23 mouse cellular contexts compared by ENCODE assay signal in genomic region chr5:136057085-136057484, GRCm38 (mm10). TPM values are rescaled to one million over a fixed set of nuclear protein-coding genes. Genes with fewer than 3 reads are reported as not detected.
DNase-seq lines count a peak whose midpoint lies in the region; ATAC-seq and TF ChIP-seq lines count a peak whose summit lies in the region.
"Had no signal": no experiment of that assay in that cellular context is flagged by ENCODE, and none has a peak within 500 bp of the region (broad histone marks: within the 10 kb centered on the region; RNA-seq: fewer than 3 reads in every experiment).

No protein-coding gene starts in this region.

- H3K27ac ChIP-seq in heart, embryonic 16.5 days (ENCODE audit: low read length), result no peak overlapping the region
- H3K27ac ChIP-seq in heart, embryonic 10.5 days, result no peak overlapping the region
- peak overlapping the region; percentile 53; the same call in 1 of the 2 replicates for H3K27ac ChIP-seq in midbrain, embryonic 10.5 days (replicated peaks)
- no peak overlapping the region for H3K27ac ChIP-seq in midbrain, embryonic 16.5 days (ENCODE audit: low read length)
- no peak overlapping the region for H3K27ac ChIP-seq in limb, embryonic 11.5 days (replicated peaks; ENCODE audit: low read depth, low read length)
- no peak overlapping the region for H3K27ac ChIP-seq in stomach, postnatal 0 days (replicated peaks)
- H3K27ac ChIP-seq: forebrain, embryonic 15.5 days; liver, embryonic 13.5 days; lung, embryonic 15.5 days; midbrain, embryonic 13.5 days had no signal

- no peaks in the 10 kb centered on the region for H3K36me3 ChIP-seq in heart, embryonic 16.5 days (ENCODE audit: control insufficient read depth, insufficient read depth)
- H3K36me3 ChIP-seq in heart, embryonic 10.5 days, result no peaks in the 10 kb centered on the region
- H3K36me3 ChIP-seq in midbrain, embryonic 10.5 days, result no peaks in the 10 kb centered on the region
- no peaks in the 10 kb centered on the region for H3K36me3 ChIP-seq in midbrain, embryonic 16.5 days (ENCODE audit: control insufficient read depth, insufficient read depth, low read length)
- no peaks in the 10 kb centered on the region for H3K36me3 ChIP-seq in limb, embryonic 11.5 days (ENCODE audit: control insufficient read depth, insufficient read depth, low read length)
- no peaks in the 10 kb centered on the region for H3K36me3 ChIP-seq in stomach, postnatal 0 days (ENCODE audit: control insufficient read depth, insufficient read depth, low read length)
- H3K36me3 ChIP-seq: forebrain, embryonic 15.5 days; liver, embryonic 13.5 days; lung, embryonic 15.5 days; midbrain, embryonic 13.5 days had no signal

- DNase-seq in heart, embryonic 10.5 days (ENCODE audit: low spot score), result no peak
- DNase-seq in midbrain, embryonic 10.5 days (ENCODE audit: low spot score), result no peak
- DNase-seq in limb, embryonic 11.5 days (ENCODE audit: low spot score), result no peak
- no peak for DNase-seq in stomach, postnatal 0 days (ENCODE audit: low spot score)
- DNase-seq in natural killer cell, adult 2 months (ENCODE audit: low spot score in 2 of 2), result no peak
- DNase-seq in thymus, postnatal 25 days, result no peak
- DNase-seq: adrenal gland, postnatal 25 days; cerebellum, adult 11 months; cerebellum, postnatal 10 days; gastrocnemius, postnatal 14 days; heart, adult 18-20 months; liver, embryonic 13.5 days; spleen, adult 18-20 months; thymus, postnatal 36 days had no signal

- no peak overlapping the region for H3K9ac ChIP-seq in heart, embryonic 16.5 days (ENCODE audit: low read length)
- no peak overlapping the region for H3K9ac ChIP-seq in midbrain, embryonic 16.5 days (ENCODE audit: low read depth, low read length)
- H3K9ac ChIP-seq in limb, embryonic 11.5 days (ENCODE audit: low read length), result peak overlapping the region; percentile 9; the same call in 1 of the 2 replicates
- H3K9ac ChIP-seq in stomach, postnatal 0 days (ENCODE audit: low read length), result peak overlapping the region; percentile 31; the same call in 1 of the 2 replicates
- H3K9ac ChIP-seq: forebrain, embryonic 15.5 days; liver, embryonic 13.5 days; lung, embryonic 15.5 days; midbrain, embryonic 13.5 days had no signal

- H3K4me1 ChIP-seq in heart, embryonic 16.5 days (ENCODE audit: control insufficient read depth, insufficient read depth, low read length), result no peaks in the 10 kb centered on the region; the same call in 1 of the 2 replicates
- H3K4me1 ChIP-seq in heart, embryonic 10.5 days, result peaks cover 9% of the 10 kb centered on the region
- H3K4me1 ChIP-seq in midbrain, embryonic 10.5 days, result peaks cover 21% of the 10 kb centered on the region
- no peaks in the 10 kb centered on the region for H3K4me1 ChIP-seq in midbrain, embryonic 16.5 days (ENCODE audit: control insufficient read depth, insufficient read depth, low read length)
- H3K4me1 ChIP-seq in limb, embryonic 11.5 days (ENCODE audit: control insufficient read depth, insufficient read depth, low read length), result no peaks in the 10 kb centered on the region
- H3K4me1 ChIP-seq in stomach, postnatal 0 days (replicated peaks; ENCODE audit: control insufficient read depth, insufficient read depth), result peaks cover 4% of the 10 kb centered on the region
- H3K4me1 ChIP-seq: liver, embryonic 13.5 days had no signal

- H3K4me2 ChIP-seq in heart, embryonic 16.5 days (ENCODE audit: low read depth, low read length), result no peak overlapping the region
- H3K4me2 ChIP-seq in midbrain, embryonic 16.5 days (ENCODE audit: low read length), result no peak overlapping the region
- no peak overlapping the region for H3K4me2 ChIP-seq in limb, embryonic 11.5 days (ENCODE audit: low read depth, severe bottlenecking)
- H3K4me2 ChIP-seq in stomach, postnatal 0 days (replicated peaks; ENCODE audit: low read depth), result peak overlapping the region; percentile 27
- H3K4me2 ChIP-seq: forebrain, embryonic 15.5 days; liver, embryonic 13.5 days; lung, embryonic 15.5 days; midbrain, embryonic 13.5 days had no signal

- peaks cover 7% of the 10 kb centered on the region for H3K27me3 ChIP-seq in heart, embryonic 16.5 days (ENCODE audit: control insufficient read depth, insufficient read depth, low read length)
- H3K27me3 ChIP-seq in heart, embryonic 10.5 days (ENCODE audit: insufficient read depth, poor library complexity, severe bottlenecking), result peaks cover 50% of the 10 kb centered on the region
- H3K27me3 ChIP-seq in midbrain, embryonic 10.5 days (ENCODE audit: low read depth, poor library complexity, severe bottlenecking), result peaks cover 20% of the 10 kb centered on the region; the same call in 1 of the 2 replicates
- H3K27me3 ChIP-seq in midbrain, embryonic 16.5 days (ENCODE audit: control insufficient read depth, insufficient read depth, low read depth, low read length), result no peaks in the 10 kb centered on the region
- H3K27me3 ChIP-seq in limb, embryonic 11.5 days (ENCODE audit: control insufficient read depth, insufficient read depth, low read length), result no peaks in the 10 kb centered on the region
- H3K27me3 ChIP-seq in stomach, postnatal 0 days (ENCODE audit: control insufficient read depth, insufficient read depth, low read length), result no peaks in the 10 kb centered on the region
- H3K27me3 ChIP-seq: forebrain, embryonic 15.5 days had no signal

- TF ChIP-seq EP300 in stomach, postnatal 0 days (optimal IDR thresholded peaks at IDR 0.05), result no peak

- ATAC-seq in heart, embryonic 16.5 days (replicated peaks; ENCODE audit: extremely low read depth, insufficient read depth, low FRiP score), result peak; percentile 24; the same call in 1 of the 2 replicates
- no peak for ATAC-seq in midbrain, embryonic 16.5 days
- no peak for ATAC-seq in limb, embryonic 11.5 days (ENCODE audit: insufficient number of reproducible peaks, low FRiP score, low TSS enrichment, low read depth)
- no peak for ATAC-seq in stomach, postnatal 0 days (ENCODE audit: low FRiP score, low TSS enrichment)
- ATAC-seq: CD4-positive, CD25-positive, alpha-beta regulatory T cell, adult 4 months; forebrain, embryonic 15.5 days; midbrain, embryonic 13.5 days had no signal

- no peaks in the 10 kb centered on the region for H3K9me3 ChIP-seq in heart, embryonic 16.5 days (replicated peaks; ENCODE audit: control insufficient read depth, low read length)
- no peaks in the 10 kb centered on the region for H3K9me3 ChIP-seq in heart, embryonic 10.5 days
- no peaks in the 10 kb centered on the region for H3K9me3 ChIP-seq in midbrain, embryonic 10.5 days (replicated peaks)
- no peaks in the 10 kb centered on the region for H3K9me3 ChIP-seq in midbrain, embryonic 16.5 days (replicated peaks; ENCODE audit: control insufficient read depth, low read length, poor library complexity, severe bottlenecking)
- no peaks in the 10 kb centered on the region for H3K9me3 ChIP-seq in limb, embryonic 11.5 days (ENCODE audit: control insufficient read depth, low read length)
- H3K9me3 ChIP-seq in stomach, postnatal 0 days (ENCODE audit: control insufficient read depth, low read length), result no peaks in the 10 kb centered on the region
- H3K9me3 ChIP-seq: forebrain, embryonic 15.5 days; liver, embryonic 13.5 days; lung, embryonic 15.5 days; midbrain, embryonic 13.5 days had no signal

- no peak for TF ChIP-seq CTCF in stomach, postnatal 0 days (IDR thresholded peaks at IDR 0.05; ENCODE audit: low read depth)

- WGBS in heart, embryonic 16.5 days, result 23% methylated on average over 8 of the region's 8 CpGs
- WGBS in heart, embryonic 10.5 days, result 28% methylated on average over 8 of the region's 8 CpGs
- 43% methylated on average over 8 of the region's 8 CpGs for WGBS in midbrain, embryonic 10.5 days
- 34% methylated on average over 8 of the region's 8 CpGs for WGBS in midbrain, embryonic 16.5 days
- WGBS in limb, embryonic 11.5 days, result 25% methylated on average over 8 of the region's 8 CpGs
- 7% methylated on average over 8 of the region's 8 CpGs for WGBS in stomach, postnatal 0 days

- H3K4me3 ChIP-seq in heart, embryonic 16.5 days (ENCODE audit: low read length), result no peak overlapping the region
- H3K4me3 ChIP-seq in heart, embryonic 10.5 days, result no peak overlapping the region
- H3K4me3 ChIP-seq in midbrain, embryonic 10.5 days, result no peak overlapping the region
- H3K4me3 ChIP-seq in midbrain, embryonic 16.5 days (ENCODE audit: low read depth, low read length), result no peak overlapping the region
- no peak overlapping the region for H3K4me3 ChIP-seq in limb, embryonic 11.5 days (ENCODE audit: low read depth, low read length)
- H3K4me3 ChIP-seq in stomach, postnatal 0 days (ENCODE audit: low read depth, low read length), result peak overlapping the region; percentile 19
- H3K4me3 ChIP-seq: erythroblast, embryonic 14.5 days; forebrain, embryonic 15.5 days; liver, embryonic 13.5 days; lung, embryonic 15.5 days; midbrain, embryonic 13.5 days had no signal

RNA-seq across cellular contexts. Expression of gene Upk3bl, which starts 2.8 kb away (rescaled TPM):
- polyA plus RNA-seq in heart, embryonic 16.5 days (2015; fragmentation: Nextera tagmentation; extraction: Ambion mirVana), result 1.2 and 2.6 TPM in 2 replicates
- polyA plus RNA-seq in heart, embryonic 10.5 days (2016; fragmentation: Nextera tagmentation; extraction: Ambion mirVana), result 0.87 and 2.6 TPM in 2 replicates
- 0.50 and 0.72 TPM in 2 replicates for polyA plus RNA-seq in midbrain, embryonic 10.5 days (2016; fragmentation: Nextera tagmentation; extraction: Ambion mirVana)
- polyA plus RNA-seq in midbrain, embryonic 16.5 days (2015; fragmentation: Nextera tagmentation; extraction: Ambion mirVana), result 0.19 TPM in 1 of 2 replicates, not detected in the other
- 4.0 TPM in 2 replicates for polyA plus RNA-seq in limb, embryonic 11.5 days (2014; fragmentation: Nextera tagmentation; extraction: Ambion mirVana)
- polyA plus RNA-seq in stomach, postnatal 0 days (2015; fragmentation: Nextera tagmentation; extraction: Ambion mirVana), result 27.4 and 56.0 TPM in 2 replicates
- polyA plus RNA-seq: CD4-positive, CD25-positive, alpha-beta regulatory T cell, adult 4 months; erythroblast, embryonic 14.5 days; forebrain, embryonic 15.5 days; heart, postnatal 0 days; midbrain, embryonic 13.5 days; neural tube, embryonic 14.5 days had no signal

RNA-seq across cellular contexts. Expression of gene Upk3b, which starts 18.8 kb away (rescaled TPM):
- 26.7 and 28.7 TPM in 2 replicates for polyA plus RNA-seq in heart, embryonic 16.5 days (2015; fragmentation: Nextera tagmentation; extraction: Ambion mirVana)
- polyA plus RNA-seq in heart, embryonic 10.5 days (2016; fragmentation: Nextera tagmentation; extraction: Ambion mirVana), result 78.3 and 81.2 TPM in 2 replicates
- polyA plus RNA-seq in midbrain, embryonic 10.5 days (2016; fragmentation: Nextera tagmentation; extraction: Ambion mirVana), result 0.10 TPM in 1 of 2 replicates, not detected in the other
- polyA plus RNA-seq in midbrain, embryonic 16.5 days (2015; fragmentation: Nextera tagmentation; extraction: Ambion mirVana), result 0.05 TPM in 1 of 2 replicates, not detected in the other
- 0.18 and 0.67 TPM in 2 replicates for polyA plus RNA-seq in limb, embryonic 11.5 days (2014; fragmentation: Nextera tagmentation; extraction: Ambion mirVana)
- 22.8 and 27.7 TPM in 2 replicates for polyA plus RNA-seq in stomach, postnatal 0 days (2015; fragmentation: Nextera tagmentation; extraction: Ambion mirVana)
- polyA plus RNA-seq: CD4-positive, CD25-positive, alpha-beta regulatory T cell, adult 4 months; erythroblast, embryonic 14.5 days; forebrain, embryonic 15.5 days; midbrain, embryonic 13.5 days; neural tube, embryonic 14.5 days had no signal

RNA-seq across cellular contexts. Expression of gene Rasa4, which starts 26.6 kb away (rescaled TPM):
- polyA plus RNA-seq in heart, embryonic 16.5 days (2015; fragmentation: Nextera tagmentation; extraction: Ambion mirVana), result 2.0 and 2.3 TPM in 2 replicates
- 0.54 and 2.0 TPM in 2 replicates for polyA plus RNA-seq in heart, embryonic 10.5 days (2016; fragmentation: Nextera tagmentation; extraction: Ambion mirVana)
- polyA plus RNA-seq in midbrain, embryonic 10.5 days (2016; fragmentation: Nextera tagmentation; extraction: Ambion mirVana), result 3.6 and 6.3 TPM in 2 replicates
- polyA plus RNA-seq in midbrain, embryonic 16.5 days (2015; fragmentation: Nextera tagmentation; extraction: Ambion mirVana), result 22.0 and 29.1 TPM in 2 replicates
- 3.3 and 4.4 TPM in 2 replicates for polyA plus RNA-seq in limb, embryonic 11.5 days (2014; fragmentation: Nextera tagmentation; extraction: Ambion mirVana)
- 4.0 and 4.7 TPM in 2 replicates for polyA plus RNA-seq in stomach, postnatal 0 days (2015; fragmentation: Nextera tagmentation; extraction: Ambion mirVana)

RNA-seq across cellular contexts. Expression of gene Polr2j, which starts 59.3 kb away (rescaled TPM):
- polyA plus RNA-seq in heart, embryonic 16.5 days (2015; fragmentation: Nextera tagmentation; extraction: Ambion mirVana), result 139 and 151 TPM in 2 replicates
- 180 and 217 TPM in 2 replicates for polyA plus RNA-seq in heart, embryonic 10.5 days (2016; fragmentation: Nextera tagmentation; extraction: Ambion mirVana)
- 286 and 311 TPM in 2 replicates for polyA plus RNA-seq in midbrain, embryonic 10.5 days (2016; fragmentation: Nextera tagmentation; extraction: Ambion mirVana)
- polyA plus RNA-seq in midbrain, embryonic 16.5 days (2015; fragmentation: Nextera tagmentation; extraction: Ambion mirVana), result 190 and 194 TPM in 2 replicates
- polyA plus RNA-seq in limb, embryonic 11.5 days (2014; fragmentation: Nextera tagmentation; extraction: Ambion mirVana), result 274 and 281 TPM in 2 replicates
- polyA plus RNA-seq in stomach, postnatal 0 days (2015; fragmentation: Nextera tagmentation; extraction: Ambion mirVana), result 171 TPM in 2 replicates

Comparison
In these comparisons a context has a peak if more than half of its experiments do, and no peak if none do; other contexts are left out.
1. H3K9ac ChIP-seq: peak in limb, embryonic 11.5 days (single experiment) and stomach, postnatal 0 days (single experiment); none in heart, embryonic 16.5 days (single experiment) and midbrain, embryonic 16.5 days (single experiment).
2. RNA of gene Upk3b, which starts 18.8 kb away (polyA plus RNA-seq): 78.3 to 81.2 TPM in heart, embryonic 10.5 days, 26.7 to 28.7 TPM in heart, embryonic 16.5 days and 22.8 to 27.7 TPM in stomach, postnatal 0 days; 0.18 to 0.67 TPM in limb, embryonic 11.5 days, 0.05 TPM in midbrain, embryonic 16.5 days and 0.10 TPM in midbrain, embryonic 10.5 days; every median in the first group is over 10 times any median in the second.